Mouse (Mus musculus) heart, adult 8-10 months (tissue): Measurements from ENCODE around the gene Padi1. TPM values are rescaled to one million over a fixed set of nuclear protein-coding genes. Genes with fewer than 3 reads are reported as not detected.
A peak's percentile ranks its signal among the peaks of the same experiment; 100 is the strongest.

Experiments
- DNase-seq: peaks from one replicate; pipeline ENCODE4 v3.0.0; 2022; ENCODE audit warnings: low spot score
- total RNA-seq, 4 experiments: library from RNA; stranded (reverse); gene quantifications; 2 replicates each; pipeline ENCODE4 v1.2.4; 2022

Gene Padi1
- total RNA-seq, 4 experiments from 2014 or later, result not detected

GRCm38 (mm10) chr4:140817413-140817812 is 28.2 kb downstream of the Padi1 start:
- DNase-seq, result no peak

- DNase-seq, result no peak
Observed at GRCm38 (mm10) chr4:140815996-140816917, 29.3 kb downstream of the Padi1 start.

GRCm38 (mm10) chr4:140815496-140815895 is 30.1 kb downstream of the Padi1 start:
- no peak for DNase-seq

- no peak for DNase-seq
Observed at GRCm38 (mm10) chr4:140814241-140815225, 31.0 kb downstream of the Padi1 start.

GRCm38 (mm10) chr4:140813358-140814185 is 32.0 kb downstream of the Padi1 start:
- DNase-seq, result no peak

GRCm38 (mm10) chr4:140812609-140813008 is 33.0 kb downstream of the Padi1 start:
- no peak for DNase-seq

- DNase-seq, result no peak
Observed at GRCm38 (mm10) chr4:140812191-140812590, 33.4 kb downstream of the Padi1 start.

- no peak for DNase-seq
Observed at GRCm38 (mm10) chr4:140810458-140811260, 34.9 kb downstream of the Padi1 start, which contains the start of gene Padi3. Padi3 (minus strand) TSS chr4:140810648.

- no peak for DNase-seq
Observed at GRCm38 (mm10) chr4:140809118-140809517, 36.5 kb downstream of the Padi1 start.

- DNase-seq, result no peak
Observed at GRCm38 (mm10) chr4:140804601-140805000, 41.0 kb downstream of the Padi1 start.

- no peak for DNase-seq
Observed at GRCm38 (mm10) chr4:140801364-140801763, 44.2 kb downstream of the Padi1 start.

GRCm38 (mm10) chr4:140796786-140797185 is 48.8 kb downstream of the Padi1 start:
- DNase-seq, result no peak

GRCm38 (mm10) chr4:140794678-140795077 is 50.9 kb downstream of the Padi1 start:
- no peak for DNase-seq

- DNase-seq, result no peak
Observed at GRCm38 (mm10) chr4:140793795-140794194, 51.8 kb downstream of the Padi1 start.

- DNase-seq, result no peak
Observed at GRCm38 (mm10) chr4:140792584-140792983, 53.0 kb downstream of the Padi1 start.

- no peak for DNase-seq
Observed at GRCm38 (mm10) chr4:140791071-140791470, 54.5 kb downstream of the Padi1 start.

- DNase-seq, result no peak
Observed at GRCm38 (mm10) chr4:140789983-140790382, 55.6 kb downstream of the Padi1 start.

- DNase-seq, result peak; percentile 55
Observed at GRCm38 (mm10) chr4:140788983-140789382, 56.6 kb downstream of the Padi1 start.

GRCm38 (mm10) chr4:140788264-140788663 is 57.3 kb downstream of the Padi1 start:
- no peak for DNase-seq

GRCm38 (mm10) chr4:140787414-140787813 is 58.2 kb downstream of the Padi1 start:
- peak; percentile 48 for DNase-seq
